Mouse (Mus musculus) central nervous system, embryonic 18 days (tissue): Measurements from ENCODE around the gene Ak4. TPM values are rescaled to one million over a fixed set of nuclear protein-coding genes. Genes with fewer than 3 reads are reported as not detected.

Experiments
- polyA plus RNA-seq: library from polyadenylated mRNA; depleted of rRNA; stranded (reverse); fragments of >200 nt; gene quantifications from 2 replicates; pipeline ENCODE4 v1.2.3, GENCODE M21; 2012; rRNA removed

The Ak4 gene
- polyA plus RNA-seq: 9.8 and 13.0 TPM in 2 replicates

DNA sequence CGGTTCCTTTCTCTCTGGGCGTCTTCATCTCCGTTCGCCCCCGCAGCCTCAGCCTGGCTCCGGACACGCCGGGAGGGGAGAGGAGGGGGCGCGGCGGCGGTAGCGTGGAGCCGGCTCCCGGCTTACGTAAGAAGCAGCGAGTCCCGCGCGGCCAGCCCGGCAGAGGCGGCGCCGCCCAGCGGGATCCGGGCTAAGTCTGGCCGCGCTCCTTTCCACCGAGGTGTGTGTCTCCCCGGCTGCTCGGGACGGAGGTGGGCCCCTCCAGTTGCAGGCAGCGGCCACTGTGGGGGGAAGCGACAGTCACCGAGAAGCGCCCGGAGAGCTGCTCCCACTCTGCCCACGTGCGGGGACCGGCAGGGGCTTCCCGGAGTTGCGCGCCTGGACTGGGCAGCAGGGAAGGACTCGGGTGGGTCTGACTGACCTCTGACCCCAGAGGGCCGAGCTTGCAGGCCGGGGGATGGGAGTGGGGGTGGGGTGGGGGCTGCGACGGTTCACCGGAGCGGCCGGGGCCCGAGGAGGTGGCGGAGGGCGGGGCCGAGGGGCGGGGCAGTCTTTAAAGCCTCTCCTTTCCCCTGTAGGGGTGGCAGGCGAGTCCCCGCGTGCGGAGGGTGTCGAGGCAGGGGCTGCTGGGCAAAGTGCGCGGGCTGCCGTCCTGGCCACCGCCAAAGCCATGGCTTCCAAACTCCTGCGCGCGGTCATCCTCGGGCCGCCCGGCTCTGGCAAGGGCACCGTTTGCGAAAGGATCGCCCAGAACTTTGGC is at the start of gene Ak4:
Gene Ak4 (plus strand): TSS at position 127 of the 760 bp plus-strand sequence.

DNA sequence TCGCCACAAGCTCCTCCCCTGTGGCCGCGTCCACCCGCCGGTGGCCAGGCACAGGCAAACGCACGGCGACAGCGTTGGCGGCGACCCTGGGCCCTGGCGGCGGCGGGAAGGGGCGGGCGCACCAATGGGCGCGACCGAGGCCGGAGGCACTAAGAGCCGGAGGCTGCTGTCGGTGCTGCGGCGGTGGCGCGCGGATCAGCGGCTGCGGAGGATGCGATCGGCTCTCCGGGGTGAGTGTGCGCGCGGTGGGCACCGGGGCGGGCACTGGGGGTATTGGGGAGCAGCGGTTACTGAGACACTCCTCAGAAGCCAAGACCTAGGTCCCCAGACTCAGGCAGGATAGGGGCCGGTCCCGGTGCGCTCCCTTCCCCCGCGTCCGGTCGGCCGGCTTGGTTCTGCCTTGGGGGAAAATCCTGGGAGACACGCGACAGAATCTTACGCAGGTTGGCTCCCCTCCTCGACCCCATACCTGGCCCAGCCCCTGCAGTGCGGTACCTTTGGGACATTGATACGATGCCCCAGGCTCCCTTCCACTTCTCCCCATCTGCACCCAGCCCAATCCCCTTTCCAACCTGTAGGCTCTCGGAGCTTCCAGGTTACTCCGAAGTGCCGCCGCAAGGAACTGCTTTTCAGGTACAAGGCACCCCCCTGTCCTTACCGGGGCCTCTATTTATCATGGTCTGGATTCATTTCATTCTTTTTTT is 77.6 kb downstream of the Ak4 start, which contains the start of gene Dnajc6:
Gene Dnajc6 (plus strand): TSS at position 115 of the 704 bp plus-strand sequence.

Other genes starting within 250 kb of the Ak4 start
- 51.7 and 59.0 TPM in 2 replicates for gene Jak1, start 154.0 kb upstream of the Ak4 start, polyA plus RNA-seq
- gene Dnajc6, start 77.4 kb downstream of the Ak4 start, polyA plus RNA-seq: 69.6 and 77.4 TPM in 2 replicates
- gene Leprot, start 228.4 kb downstream of the Ak4 start, polyA plus RNA-seq: 92.4 and 92.7 TPM in 2 replicates